Mouse (Mus musculus): Measurements from ENCODE around the gene Foxe3.

GRCm38 (mm10) chr4:114945021-114945420 is 19.2 kb upstream of the Foxe3 start:
- TF ChIP-seq POLR2A (IDR thresholded peaks at IDR 0.05; ENCODE audit: low read depth, low read length) = no peak
- TF ChIP-seq CTCF (IDR thresholded peaks at IDR 0.05; ENCODE audit: borderline replicate concordance, insufficient read depth, low read length) = no peak
